Mouse (Mus musculus): ENCODE measurements around the gene Anxa3. TPM values are rescaled to one million over a fixed set of nuclear protein-coding genes. Genes with fewer than 3 reads are reported as not detected.

Anxa3 gene
- polyA plus RNA-seq, 1 experiment, result 2.3 TPM

- Histone ChIP-seq H3K9me3 (no peaks in the 10 kb centered on the region), H3K4me1 (peaks cover 13% of the 10 kb centered on the region), H3K36me3 (replicated peaks; ENCODE audit: low read length) (no peaks in the 10 kb centered on the region), H3K27me3 (replicated peaks) (peaks cover 20% of the 10 kb centered on the region), H3K4me3 (replicated peaks) (no peak overlapping the region)
- TF ChIP-seq GATA1 (IDR thresholded peaks at IDR 0.05; ENCODE audit: borderline replicate concordance, low read length) (no peak), FLI1 (IDR thresholded peaks at IDR 0.05; ENCODE audit: low read length) (no peak)
These were observed 31.7 kb downstream of the Anxa3 start for GRCm38 (mm10) chr5:96824769-96825327.

- H3K9me3 ChIP-seq, result no peaks in the 10 kb centered on the region
- H3K4me1 ChIP-seq, result no peaks in the 10 kb centered on the region
- TF ChIP-seq GATA1 (IDR thresholded peaks at IDR 0.05; ENCODE audit: borderline replicate concordance, low read length) (no peak), FLI1 (IDR thresholded peaks at IDR 0.05; ENCODE audit: low read length) (no peak)
- no peak overlapping the region for H3K4me3 ChIP-seq (replicated peaks)
- H3K27me3 ChIP-seq (replicated peaks), result peaks cover 20% of the 10 kb centered on the region
- no peaks in the 10 kb centered on the region for H3K36me3 ChIP-seq (replicated peaks; ENCODE audit: low read length)
These were observed 34.0 kb downstream of the Anxa3 start for GRCm38 (mm10) chr5:96827176-96827575.

- Histone ChIP-seq H3K4me3 (replicated peaks) (no peak overlapping the region), H3K4me1 (peaks cover 7% of the 10 kb centered on the region; the same call in 1 of the 2 replicates), H3K36me3 (replicated peaks; ENCODE audit: low read length) (peaks cover 8% of the 10 kb centered on the region), H3K27me3 (replicated peaks) (peaks cover 3% of the 10 kb centered on the region), H3K9me3 (peaks cover 6% of the 10 kb centered on the region)
- no peak for TF ChIP-seq GATA1 (IDR thresholded peaks at IDR 0.05; ENCODE audit: borderline replicate concordance, low read length)
These were observed 41.2 kb downstream of the Anxa3 start for GRCm38 (mm10) chr5:96834338-96834737.

- Histone ChIP-seq H3K4me3 (replicated peaks) (no peak overlapping the region), H3K4me1 (peaks cover 21% of the 10 kb centered on the region), H3K9me3 (peaks cover 24% of the 10 kb centered on the region), H3K36me3 (replicated peaks; ENCODE audit: low read length) (peaks cover 13% of the 10 kb centered on the region), H3K27me3 (replicated peaks) (peaks cover 3% of the 10 kb centered on the region)
- no peak for TF ChIP-seq FLI1 (IDR thresholded peaks at IDR 0.05; ENCODE audit: low read length)
- no peak for TF ChIP-seq GATA1 (IDR thresholded peaks at IDR 0.05; ENCODE audit: borderline replicate concordance, low read length)
These were observed 54.8 kb downstream of the Anxa3 start for GRCm38 (mm10) chr5:96847986-96848385.

GRCm38 (mm10) chr5:96848386-96848785 lies 55.2 kb downstream of the Anxa3 start:
- Histone ChIP-seq H3K4me3 (replicated peaks) (no peak overlapping the region), H3K27me3 (replicated peaks) (peaks cover 3% of the 10 kb centered on the region), H3K4me1 (peaks cover 22% of the 10 kb centered on the region), H3K9me3 (peaks cover 24% of the 10 kb centered on the region), H3K36me3 (replicated peaks; ENCODE audit: low read length) (peaks cover 13% of the 10 kb centered on the region)
- TF ChIP-seq FLI1 (IDR thresholded peaks at IDR 0.05; ENCODE audit: low read length) (no peak), GATA1 (IDR thresholded peaks at IDR 0.05; ENCODE audit: borderline replicate concordance, low read length) (no peak)

- H3K27me3 ChIP-seq (replicated peaks), result peaks cover 3% of the 10 kb centered on the region
- no peak for TF ChIP-seq FLI1 (IDR thresholded peaks at IDR 0.05; ENCODE audit: low read length)
- no peak for TF ChIP-seq GATA1 (IDR thresholded peaks at IDR 0.05; ENCODE audit: borderline replicate concordance, low read length)
- H3K4me1 ChIP-seq, result peaks cover 25% of the 10 kb centered on the region
- peaks cover 10% of the 10 kb centered on the region for H3K36me3 ChIP-seq (replicated peaks; ENCODE audit: low read length)
- peaks cover 22% of the 10 kb centered on the region for H3K9me3 ChIP-seq
- no peak overlapping the region for H3K4me3 ChIP-seq (replicated peaks)
These were observed 56.1 kb downstream of the Anxa3 start for GRCm38 (mm10) chr5:96849232-96849631.

GRCm38 (mm10) chr5:96853451-96853850 lies 60.3 kb downstream of the Anxa3 start:
- TF ChIP-seq FLI1 (IDR thresholded peaks at IDR 0.05; ENCODE audit: low read length) (no peak), GATA1 (IDR thresholded peaks at IDR 0.05; ENCODE audit: borderline replicate concordance, low read length) (no peak)
- Histone ChIP-seq H3K9me3 (peaks cover 3% of the 10 kb centered on the region; the same call in 1 of the 2 replicates), H3K36me3 (replicated peaks; ENCODE audit: low read length) (no peaks in the 10 kb centered on the region), H3K4me1 (peaks cover 53% of the 10 kb centered on the region), H3K27me3 (replicated peaks) (no peaks in the 10 kb centered on the region), H3K4me3 (replicated peaks) (no peak overlapping the region)

GRCm38 (mm10) chr5:96854350-96854749 lies 61.2 kb downstream of the Anxa3 start:
- Histone ChIP-seq H3K36me3 (replicated peaks; ENCODE audit: low read length) (no peaks in the 10 kb centered on the region), H3K9me3 (peaks cover 3% of the 10 kb centered on the region; the same call in 1 of the 2 replicates), H3K4me3 (replicated peaks) (no peak overlapping the region), H3K4me1 (peaks cover 57% of the 10 kb centered on the region), H3K27me3 (replicated peaks) (no peaks in the 10 kb centered on the region)
- TF ChIP-seq FLI1 (IDR thresholded peaks at IDR 0.05; ENCODE audit: low read length) (no peak), GATA1 (IDR thresholded peaks at IDR 0.05; ENCODE audit: borderline replicate concordance, low read length) (no peak)

GRCm38 (mm10) chr5:96859938-96860337 lies 66.8 kb downstream of the Anxa3 start:
- peaks cover 75% of the 10 kb centered on the region for H3K4me1 ChIP-seq

GRCm38 (mm10) chr5:96867171-96867570 lies 74.0 kb downstream of the Anxa3 start:
- no peak for TF ChIP-seq FLI1 (IDR thresholded peaks at IDR 0.05; ENCODE audit: low read length)
- TF ChIP-seq GATA1 (IDR thresholded peaks at IDR 0.05; ENCODE audit: borderline replicate concordance, low read length), result no peak
- H3K36me3 ChIP-seq (replicated peaks; ENCODE audit: low read length), result no peaks in the 10 kb centered on the region
- H3K9me3 ChIP-seq, result no peaks in the 10 kb centered on the region
- peaks cover 31% of the 10 kb centered on the region for H3K4me1 ChIP-seq
- no peaks in the 10 kb centered on the region for H3K27me3 ChIP-seq (replicated peaks)
- H3K4me3 ChIP-seq (replicated peaks), result no peak overlapping the region

More at GRCm38 (mm10) chr5:96859938-96860337, 66.8 kb downstream of the Anxa3 start:
- peak overlapping the region; percentile 60 for H3K4me3 ChIP-seq (replicated peaks)
- H3K9me3 ChIP-seq, result no peaks in the 10 kb centered on the region
- no peaks in the 10 kb centered on the region for H3K36me3 ChIP-seq (replicated peaks; ENCODE audit: low read length)
- TF ChIP-seq FLI1 (IDR thresholded peaks at IDR 0.05; ENCODE audit: low read length) (no peak), GATA1 (IDR thresholded peaks at IDR 0.05; ENCODE audit: borderline replicate concordance, low read length) (no peak)
- no peaks in the 10 kb centered on the region for H3K27me3 ChIP-seq (replicated peaks)

Data from megakaryocyte, embryonic 14.5 days (primary cell).